Mouse (Mus musculus) cortical plate, adult 2 months (tissue): ENCODE measurements around the gene Foxj1.
"Not testable (repeated sequence)": the region's sequence is repeated elsewhere in the genome, so short reads cannot be mapped to it uniquely, and the experiment has no call there.

ENCODE experiments used
- CTCF ChIP-seq: fragments of 200-500 bp; IDR thresholded peaks from 2 replicates; pipeline ENCODE4 v1.5.1; 2011; ENCODE audit warnings: mild to moderate bottlenecking, control low read depth, low read length; ENCODE audit not compliant: insufficient read depth; ENCODE audit errors: extremely low read depth
- POLR2A ChIP-seq: fragments of 200-500 bp; IDR thresholded peaks from 2 replicates; pipeline ENCODE4 v1.6.1; 2011; ENCODE audit warnings: mild to moderate bottlenecking, low read length, control low read depth; ENCODE audit not compliant: insufficient read depth; ENCODE audit errors: extremely low read depth

GRCm38 (mm10) chr11:116360915-116361314 is 25.7 kb upstream of the Foxj1 start:
- TF ChIP-seq CTCF, POLR2A: not testable (repeated sequence)
